Mouse (Mus musculus) kidney, adult 2 months (tissue): ENCODE results near the gene Ilk.

ENCODE experiments used
- CTCF ChIP-seq: fragments of 200-500 bp; conservative IDR thresholded peaks from 2 replicates; pipeline ENCODE4 v1.5.1; 2011; ENCODE audit warnings: low read depth, mild to moderate bottlenecking, control low read depth, low read length, moderate library complexity, mixed read lengths; ENCODE audit not compliant: insufficient read depth, insufficient read length
- POLR2A ChIP-seq: fragments of 200-500 bp; IDR thresholded peaks from one replicate; pipeline ENCODE4 v1.6.1; 2011; ENCODE audit warnings: low read depth, low read length, control low read depth

DNA sequence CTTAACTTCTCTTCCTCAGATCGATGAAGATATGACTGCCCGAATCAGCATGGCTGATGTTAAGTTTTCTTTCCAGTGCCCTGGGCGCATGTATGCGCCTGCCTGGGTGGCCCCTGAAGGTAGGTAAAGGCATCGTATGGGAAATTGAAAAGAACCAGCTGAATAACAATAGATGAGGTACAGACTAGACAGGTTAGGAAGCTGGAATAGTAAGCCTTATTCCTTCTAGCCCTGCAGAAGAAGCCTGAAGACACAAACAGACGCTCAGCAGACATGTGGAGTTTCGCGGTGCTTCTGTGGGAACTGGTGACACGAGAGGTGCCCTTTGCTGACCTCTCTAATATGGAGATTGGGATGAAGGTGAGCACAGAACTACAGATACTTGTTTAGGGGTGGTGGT is 5.6 kb downstream of the Ilk start:
- no peak for TF ChIP-seq CTCF
- no peak for TF ChIP-seq POLR2A
